Mouse (Mus musculus) mature B cell (primary cell): ENCODE data around the gene Lyz2.
"Not testable (repeated sequence)": the region's sequence is repeated elsewhere in the genome, so short reads cannot be mapped to it uniquely, and the experiment has no call there.

Experiments
- in situ Hi-C: fragments of 300-500 bp; cut with MboI; formaldehyde crosslinking; loops from 2 replicates; pipeline ENCODE4 v1.14.3; 2019

Lyz2 gene

DNA sequence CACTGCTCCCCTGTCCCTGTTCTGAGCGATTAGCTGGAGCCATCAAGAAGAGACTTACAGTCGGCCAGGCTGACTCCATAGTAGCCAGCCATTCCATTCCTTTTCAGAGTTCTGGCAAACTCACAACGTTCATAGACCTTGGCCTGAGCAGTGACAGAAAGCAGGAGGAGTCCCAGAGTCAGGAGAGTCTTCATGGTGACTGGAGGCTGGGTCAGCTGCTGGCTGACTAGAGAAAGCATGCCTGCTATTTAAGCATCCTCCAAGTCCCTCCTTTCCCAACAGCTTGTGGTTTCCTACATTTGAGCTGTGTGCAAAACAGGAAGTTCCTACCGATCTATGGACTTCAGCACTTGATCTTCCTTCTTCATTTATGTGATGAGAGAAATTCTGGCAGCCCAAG is at the start of gene Lyz2:
TSS of gene Lyz2 (minus strand) at position 273 of the 400 bp plus-strand sequence.
- in situ Hi-C loops: no loop called here

DNA sequence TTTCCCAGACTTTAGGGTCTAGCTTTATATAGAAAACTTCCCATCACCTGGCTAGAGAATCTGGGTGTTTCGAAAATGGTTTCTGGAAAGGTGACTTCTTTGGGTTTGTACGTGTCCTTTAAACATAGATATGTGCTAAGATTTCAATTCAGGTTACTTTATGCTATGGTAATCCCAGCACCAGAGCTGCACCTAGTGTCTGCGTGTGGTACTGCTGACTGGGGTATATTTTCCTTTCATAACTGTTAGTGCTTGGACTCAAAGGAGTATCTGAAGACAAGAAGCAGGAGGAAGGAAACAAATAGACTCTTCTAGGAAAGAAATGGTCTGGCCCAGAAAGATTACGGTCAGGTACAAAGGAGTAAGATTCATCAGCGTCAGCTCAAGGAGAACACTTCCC is 48.4 kb upstream of the Lyz2 start:
- in situ Hi-C loops: loop anchor here (10.0 kb wide), 1 partner anchor 56 kb away; no protein-coding TSS in a partner anchor

- in situ Hi-C loops: no loop called here
Observed at GRCm38 (mm10) chr10:117323782-117324181, 41.7 kb upstream of the Lyz2 start.

DNA sequence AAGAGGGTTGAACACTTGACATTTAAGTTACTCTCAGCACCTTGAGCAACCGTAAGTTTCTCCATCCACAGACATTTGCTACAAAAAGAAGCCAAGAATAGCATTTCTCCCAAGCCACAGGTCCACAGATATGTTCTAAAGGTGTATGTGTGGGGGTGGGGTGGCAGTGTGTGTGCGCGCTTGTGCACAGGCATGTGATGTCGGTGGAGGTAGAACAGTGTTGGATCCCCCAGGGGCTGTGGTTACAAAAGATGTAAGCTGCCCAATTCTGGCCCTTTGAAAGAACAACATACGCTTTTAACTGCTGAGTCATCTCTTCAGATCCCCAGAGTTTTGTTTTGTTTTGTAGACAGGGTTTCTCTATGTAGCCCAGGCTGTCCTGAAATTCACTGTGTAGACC is 40.5 kb upstream of the Lyz2 start:
- in situ Hi-C loops: no loop called here

DNA sequence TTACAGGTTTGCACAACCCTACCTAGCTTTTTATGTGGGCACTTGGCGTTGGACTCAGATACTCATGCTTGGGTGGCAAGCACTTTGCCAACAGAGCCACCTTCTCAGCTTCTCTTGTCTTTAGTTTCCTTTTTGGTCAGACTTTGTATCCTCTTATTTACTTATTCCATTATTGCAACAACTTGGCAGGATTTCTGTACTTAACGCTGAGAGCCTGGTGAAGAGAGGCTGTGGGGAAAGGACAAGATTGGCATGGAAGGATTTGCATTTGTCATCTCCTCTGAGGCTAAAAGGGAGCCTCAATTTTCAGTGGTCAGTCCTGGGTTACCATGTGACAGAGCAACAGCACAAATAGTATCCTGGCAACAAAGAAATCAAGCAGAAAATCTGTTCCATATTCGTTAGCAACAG is 38.5 kb upstream of the Lyz2 start:
- in situ Hi-C loops: no loop called here

DNA sequence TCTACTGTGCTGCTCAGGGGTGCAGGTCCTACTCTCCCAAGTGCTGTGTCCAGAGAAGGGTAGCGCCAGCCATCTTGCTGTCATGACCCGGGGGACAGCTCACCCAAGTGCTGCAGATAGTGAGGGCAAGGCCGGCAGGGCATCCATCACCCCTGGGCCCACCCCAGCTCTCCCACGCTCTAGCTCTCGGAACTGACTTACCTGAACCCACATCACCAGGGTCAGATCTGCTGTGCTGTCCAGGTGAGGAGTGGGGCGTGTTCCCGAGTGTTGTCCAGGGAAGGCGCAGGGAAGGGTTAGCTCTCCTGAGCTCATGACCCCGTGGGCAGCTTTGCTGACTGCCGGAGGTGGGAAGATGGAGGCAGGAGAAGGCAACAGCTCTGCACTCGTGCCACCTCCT is 34.3 kb upstream of the Lyz2 start:
- in situ Hi-C loops: no loop called here

GRCm38 (mm10) chr10:117313133-117313532 is 31.0 kb upstream of the Lyz2 start:
- in situ Hi-C loops: no loop called here

GRCm38 (mm10) chr10:117312168-117312567 is 30.0 kb upstream of the Lyz2 start:
- in situ Hi-C loops: no loop called here

DNA sequence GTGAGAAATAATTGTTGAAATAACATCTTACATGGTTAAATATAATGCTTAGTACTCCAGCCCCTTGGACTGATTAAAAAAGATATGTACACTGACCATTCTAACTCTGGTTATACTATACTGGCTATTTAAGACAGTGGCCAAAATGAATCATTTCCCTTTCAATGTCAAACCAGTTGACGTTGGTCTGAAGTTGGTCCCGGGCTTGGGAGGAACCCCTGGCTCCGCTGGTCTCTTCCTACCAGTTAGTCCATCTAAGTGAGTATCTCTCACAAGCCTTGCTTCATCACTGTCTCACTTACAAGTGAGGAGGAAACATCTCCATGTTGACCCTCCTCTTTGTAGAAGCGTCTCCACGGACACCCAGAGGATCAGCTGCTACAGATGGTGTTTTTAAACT is 22.2 kb upstream of the Lyz2 start:
- in situ Hi-C loops: no loop called here

DNA sequence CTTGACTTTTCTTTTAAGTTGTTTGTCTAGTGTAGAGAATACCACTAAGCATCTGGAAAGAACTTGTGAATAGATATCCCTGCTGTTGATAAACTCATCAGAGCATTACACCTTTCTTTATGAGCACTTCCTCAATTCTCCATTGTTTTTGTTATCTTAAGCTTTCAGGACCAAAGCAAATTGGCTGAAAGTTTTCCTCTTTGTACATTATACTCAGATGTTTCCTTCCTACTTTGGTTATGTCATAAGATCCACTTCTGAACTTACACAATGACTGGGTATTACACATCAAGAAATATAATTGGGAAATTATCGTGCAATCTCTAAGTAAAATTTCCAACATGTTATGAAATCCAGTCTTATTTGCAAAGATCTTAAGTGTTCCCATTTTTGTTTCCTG is 19.6 kb upstream of the Lyz2 start:
- in situ Hi-C loops: no loop called here

DNA sequence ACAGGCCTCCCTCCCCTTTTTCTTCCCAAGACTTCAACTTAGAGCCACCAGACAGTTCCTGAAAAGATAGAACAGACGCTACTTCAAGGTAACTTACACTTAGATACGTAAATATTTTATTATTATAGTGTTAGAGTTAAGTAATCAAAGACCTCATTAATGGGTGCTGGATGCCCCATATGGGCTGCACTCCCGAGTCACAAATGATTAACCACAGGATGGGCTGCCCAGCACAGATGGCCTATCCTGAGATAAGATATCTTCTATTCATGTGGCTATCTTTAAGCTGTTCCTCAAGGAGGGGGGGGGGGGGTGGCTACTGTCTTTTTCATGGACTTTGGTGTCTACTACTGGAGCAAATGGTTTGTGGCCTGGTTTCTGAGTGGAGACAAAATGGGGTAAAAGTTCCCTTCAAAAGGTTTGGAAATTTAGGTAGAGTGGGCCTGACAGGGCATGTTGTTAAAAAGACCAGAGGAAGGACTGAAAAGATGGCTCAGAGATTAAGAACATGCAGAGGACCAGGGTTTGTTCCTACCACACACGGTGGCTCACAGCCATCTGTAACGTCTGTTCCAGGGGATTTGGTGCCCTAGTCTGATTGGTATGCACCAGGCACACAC is 17.9 kb upstream of the Lyz2 start:
- in situ Hi-C loops: no loop called here

DNA sequence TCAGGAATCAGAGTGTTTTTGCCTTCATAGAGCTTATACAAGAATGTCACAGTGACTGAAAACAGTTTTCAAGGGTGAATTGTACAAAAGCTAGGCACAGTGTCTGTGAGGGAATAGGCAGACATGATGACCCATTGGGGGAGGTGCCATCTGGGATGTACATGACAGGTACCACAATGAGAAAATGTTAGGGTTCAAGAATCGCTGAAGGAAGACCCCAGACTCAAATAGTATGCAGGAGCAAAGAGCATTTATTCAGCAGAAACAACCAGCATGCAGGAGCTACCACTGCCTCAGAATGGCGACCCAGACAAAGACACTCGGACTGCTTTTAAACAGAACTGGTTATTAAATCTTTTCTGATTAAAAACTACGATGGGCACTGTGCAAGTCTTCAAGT is 17.0 kb upstream of the Lyz2 start:
- in situ Hi-C loops: no loop called here

DNA sequence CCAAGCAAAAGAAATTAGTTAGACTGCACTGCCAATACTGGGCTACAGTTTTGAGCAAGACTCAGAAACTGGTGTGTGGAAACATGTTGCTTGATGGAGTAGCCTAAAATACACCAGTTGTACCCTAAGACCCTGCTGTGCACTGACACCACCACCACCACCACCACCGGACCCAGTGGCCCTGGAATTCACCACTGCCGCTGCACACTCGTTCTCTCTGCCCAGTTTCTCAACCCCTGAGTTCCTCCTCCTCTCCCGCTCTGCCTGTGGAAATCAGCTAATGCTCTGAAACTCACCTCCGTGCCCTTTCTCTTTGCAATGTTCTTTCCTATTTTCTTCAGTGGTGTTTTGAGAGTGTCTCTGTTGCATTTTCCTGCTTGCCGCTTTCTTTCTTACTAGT is 16.2 kb upstream of the Lyz2 start:
- in situ Hi-C loops: no loop called here

- in situ Hi-C loops: no loop called here
Observed at GRCm38 (mm10) chr10:117292671-117293070, 10.6 kb upstream of the Lyz2 start, which contains the start of gene Lyz1. Gene Lyz1, minus strand, starts transcription at chr10:117292868.

DNA sequence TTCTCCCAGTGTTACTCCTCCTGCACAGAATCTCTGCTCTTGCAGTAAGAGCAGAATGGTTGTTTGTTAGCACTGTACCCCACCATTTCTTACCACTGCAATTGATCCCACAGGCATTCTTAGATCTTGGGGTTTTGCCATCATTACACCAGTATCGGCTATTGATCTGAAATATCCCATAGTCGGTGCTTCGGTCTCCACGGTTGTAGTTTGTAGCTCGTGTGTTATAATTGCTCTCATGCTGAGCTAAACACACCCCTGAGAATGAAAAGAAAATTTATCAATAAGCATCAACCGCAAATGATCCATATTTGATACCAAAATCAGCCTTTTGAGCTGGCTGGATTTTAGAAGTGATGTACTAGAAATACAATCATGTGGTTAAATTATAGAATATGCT is 8.8 kb upstream of the Lyz2 start:
- in situ Hi-C loops: not testable (repeated sequence)

DNA sequence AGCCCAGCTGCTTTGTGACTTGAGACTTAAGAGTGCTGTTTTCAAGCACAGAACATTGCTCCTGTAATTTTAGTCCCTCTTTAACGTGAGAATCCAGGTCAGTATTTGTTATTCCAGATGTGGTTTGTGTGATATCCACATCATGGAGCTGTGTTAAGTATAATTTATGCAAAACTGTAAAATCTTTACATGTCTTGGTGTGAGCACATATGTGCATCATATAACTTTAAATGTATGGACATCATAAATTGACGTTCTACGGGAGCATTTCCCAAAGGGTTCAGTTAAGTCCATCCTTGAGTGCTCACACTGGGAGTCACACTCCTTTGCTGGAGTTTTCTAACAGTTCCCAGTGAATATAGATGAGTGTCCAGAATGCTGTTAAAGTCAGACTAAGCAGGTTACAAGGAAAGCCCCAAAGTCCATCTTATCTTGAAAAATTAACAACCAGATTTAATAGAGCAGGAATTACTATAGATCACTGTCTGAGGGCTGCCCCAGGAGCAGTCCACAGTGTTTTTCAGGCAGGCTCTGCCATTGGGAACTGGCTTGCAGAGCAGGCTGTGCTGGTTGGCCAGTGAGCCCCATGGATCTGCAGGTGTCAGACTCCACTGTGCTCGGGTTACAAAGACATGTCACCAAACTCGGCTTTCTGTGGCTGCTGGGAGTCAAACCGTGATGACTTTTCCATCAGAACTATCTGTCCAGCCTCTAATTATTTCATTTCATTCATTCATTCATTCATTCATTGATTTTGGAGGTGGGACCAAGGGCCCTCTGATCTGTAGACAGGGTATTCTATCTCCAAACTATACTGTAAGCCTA is 8.1 kb upstream of the Lyz2 start:
- in situ Hi-C loops: no loop called here

DNA sequence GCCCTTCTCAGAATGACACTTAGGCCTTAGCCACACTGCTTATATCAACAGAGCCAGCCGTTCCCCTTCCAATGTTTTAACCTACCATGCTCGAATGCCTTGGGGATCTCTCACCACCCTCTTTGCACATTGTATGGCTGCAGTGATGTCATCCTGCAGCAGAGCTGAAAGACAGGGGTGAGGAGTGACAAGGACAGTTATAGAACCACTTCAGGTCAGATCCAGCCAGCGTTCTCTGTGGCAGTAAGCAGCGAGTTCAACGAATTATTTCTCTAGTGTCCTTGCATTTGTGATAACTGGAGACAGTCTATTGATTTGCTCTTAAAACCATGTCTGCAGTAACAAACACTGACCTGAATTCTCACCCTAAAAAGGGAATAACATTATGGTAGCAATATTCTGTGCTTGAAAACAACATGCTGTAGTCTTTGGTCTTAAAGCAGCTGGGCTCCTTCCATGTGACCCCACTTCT is 6.9 kb upstream of the Lyz2 start:
- in situ Hi-C loops: not testable (repeated sequence)

DNA sequence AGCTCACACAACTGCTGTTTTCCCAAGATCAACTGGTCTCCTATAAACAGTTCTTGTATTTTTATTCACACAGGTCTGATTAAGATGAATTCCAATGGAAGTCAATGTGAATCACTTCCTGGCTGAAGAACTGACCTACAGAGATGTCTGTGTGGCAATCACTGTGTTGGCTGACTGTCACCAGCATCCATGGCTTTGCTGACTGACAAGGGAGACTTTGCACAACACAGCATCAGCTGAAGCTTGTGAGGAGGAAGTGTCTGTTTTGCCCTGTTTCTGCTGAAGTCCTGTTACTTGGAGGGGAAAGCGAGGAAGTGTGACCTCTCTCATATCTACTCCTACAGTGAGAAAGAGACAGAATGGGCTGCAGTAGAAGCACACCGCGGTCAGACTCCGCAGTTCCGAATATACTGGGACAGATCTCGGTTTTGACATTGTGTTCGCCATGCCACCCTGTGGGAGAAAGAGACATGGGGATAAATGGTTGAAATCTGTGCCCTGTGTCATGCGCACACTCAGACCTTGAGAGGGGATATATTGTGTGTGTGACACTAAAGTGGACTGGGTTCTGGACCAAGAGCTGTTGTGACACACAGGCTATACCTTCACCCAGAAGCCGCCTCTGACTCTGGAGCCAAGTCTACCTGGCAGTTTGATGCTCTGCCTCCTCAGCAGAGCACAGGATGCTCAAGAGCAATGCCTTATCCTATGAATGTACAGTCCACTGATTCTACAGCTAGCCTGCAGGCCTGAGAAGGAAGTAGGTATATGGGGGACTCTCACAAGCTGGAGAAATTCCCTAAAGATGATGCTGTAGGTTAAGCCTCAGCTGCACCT is 6.3 kb upstream of the Lyz2 start:
- in situ Hi-C loops: no loop called here

DNA sequence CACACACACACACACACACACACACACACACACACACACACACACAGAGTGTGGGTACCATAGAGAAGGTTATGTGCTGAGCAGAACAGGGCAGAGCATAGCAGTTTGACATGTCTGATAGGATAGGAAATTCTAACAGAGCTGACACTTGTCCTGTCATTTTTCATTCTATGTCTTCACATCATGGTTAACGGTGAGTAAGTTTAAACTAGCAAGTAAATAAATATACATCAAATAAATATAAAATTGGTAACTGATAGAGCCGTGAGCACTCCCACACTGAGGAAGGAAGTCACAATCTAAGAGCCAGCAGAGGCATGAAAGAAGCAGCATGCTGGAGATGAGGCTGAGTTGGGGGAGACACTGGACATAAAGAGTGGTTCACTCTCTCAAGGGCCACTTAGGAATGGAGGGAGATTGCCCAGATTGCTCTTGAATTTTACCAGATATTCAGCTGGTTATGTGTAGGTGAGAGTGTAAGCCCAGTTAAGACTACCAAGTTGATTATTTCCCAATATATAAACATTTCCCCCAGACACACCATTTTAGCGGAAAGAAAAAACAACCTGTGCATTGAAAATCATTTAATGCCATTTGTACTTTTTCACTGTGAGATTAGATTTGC is 5.2 kb upstream of the Lyz2 start:
- in situ Hi-C loops: no loop called here

DNA sequence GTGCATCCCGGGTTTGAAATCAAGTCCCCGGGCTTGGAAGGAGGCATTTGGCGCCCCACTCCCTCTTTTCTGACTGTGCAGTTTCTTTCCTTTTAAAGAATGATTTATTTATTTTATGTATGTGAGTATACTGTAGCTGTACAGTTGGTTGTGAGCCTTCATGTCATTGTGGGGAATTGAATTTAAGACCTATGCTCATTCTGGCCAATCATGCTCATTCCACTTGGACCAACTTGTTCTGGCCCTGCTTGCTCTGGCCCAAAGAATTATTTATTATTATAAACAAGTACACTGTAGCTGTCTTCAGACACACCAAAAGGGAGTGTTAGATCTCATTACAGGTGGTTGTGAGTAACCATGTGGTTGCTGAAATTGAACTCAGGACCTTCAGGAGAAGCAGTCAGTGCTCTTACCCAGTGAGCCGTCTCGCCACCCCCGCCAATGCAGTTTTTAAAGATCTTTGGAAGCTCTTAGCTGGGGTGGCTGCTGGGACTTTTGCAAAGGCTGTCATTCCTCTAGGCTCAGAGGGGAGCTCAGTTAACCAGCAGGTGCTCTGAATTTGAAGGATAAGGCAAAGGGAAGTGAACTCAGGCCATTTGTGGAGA is 4.3 kb upstream of the Lyz2 start:
- in situ Hi-C loops: no loop called here

DNA sequence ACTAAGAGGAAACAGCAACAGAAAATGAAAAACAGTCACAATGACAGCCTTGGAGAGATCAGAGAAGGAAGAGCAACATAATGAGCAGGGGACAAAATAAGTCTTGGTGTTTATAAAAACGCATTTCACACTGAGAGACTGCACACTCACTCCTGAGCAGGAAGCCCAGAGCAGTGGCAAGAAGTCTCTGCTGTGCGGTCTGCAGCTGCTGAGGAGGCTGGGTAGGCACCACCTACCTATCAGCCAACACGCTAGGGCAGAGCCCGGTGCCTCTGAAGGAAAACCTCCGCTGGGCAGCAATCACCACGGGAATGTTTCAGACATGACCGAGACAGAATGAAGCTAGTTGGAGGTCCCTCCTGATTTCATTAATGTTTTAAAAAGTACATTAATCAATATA is 3.5 kb upstream of the Lyz2 start:
- in situ Hi-C loops: not testable (repeated sequence)
